Mouse (Mus musculus) heart, postnatal 0 days (tissue): ENCODE results near the gene Bcl3. TPM values are rescaled to one million over a fixed set of nuclear protein-coding genes. Genes with fewer than 3 reads are reported as not detected.

ENCODE experiments used
- ATAC-seq: fragments of 200-750 bp; cut with Nextera tagmentation; 2 replicates; pipeline ENCODE4 v1.8.0; 2017; ENCODE audit warnings: low read depth, moderate number of reproducible peaks, moderate library complexity; ENCODE audit not compliant: insufficient read depth
- DNase-seq: peaks from one replicate; pipeline ENCODE4 v3.0.0-alpha.2; 2016; ENCODE audit warnings: low spot score
- H3K27ac ChIP-seq: fragments of 300-500 bp; sonication (generic); 2 replicates; pipeline ENCODE4 v1.5.1; 2014; ENCODE audit warnings: low read depth, mild to moderate bottlenecking
- H3K27me3 ChIP-seq: fragments of 300-500 bp; sonication (generic); 2 replicates; pipeline ENCODE4 v1.6.1; 2014; ENCODE audit warnings: low read length, mixed read lengths; ENCODE audit not compliant: control insufficient read depth, insufficient read depth
- H3K36me3 ChIP-seq: fragments of 300-500 bp; sonication (generic); replicated peaks from 2 replicates; pipeline ENCODE4 v1.6.1; 2014; ENCODE audit warnings: low read length, mixed read lengths; ENCODE audit not compliant: control insufficient read depth, insufficient read depth
- H3K4me1 ChIP-seq: fragments of 300-500 bp; sonication (generic); 2 replicates; pipeline ENCODE4 v1.6.1; 2014; ENCODE audit warnings: antibody characterized with exemption; ENCODE audit not compliant: control insufficient read depth, insufficient read depth
- H3K4me2 ChIP-seq: fragments of 300-500 bp; sonication (generic); 2 replicates; pipeline ENCODE4 v1.6.1; 2014; ENCODE audit warnings: low read depth, mild to moderate bottlenecking, low read length, moderate library complexity
- H3K4me3 ChIP-seq: fragments of 300-500 bp; sonication (generic); 2 replicates; pipeline ENCODE4 v1.5.1; 2014; ENCODE audit warnings: low read depth, low read length
- H3K9ac ChIP-seq: fragments of 300-500 bp; sonication (generic); replicated peaks from 2 replicates; pipeline ENCODE4 v1.6.1; 2014; ENCODE audit warnings: low read depth, low read length, mixed read lengths
- H3K9me3 ChIP-seq: fragments of 300-500 bp; sonication (generic); replicated peaks from 2 replicates; pipeline ENCODE4 v1.6.1; 2016; ENCODE audit warnings: low read length; ENCODE audit not compliant: control insufficient read depth
- CTCF ChIP-seq: IDR thresholded peaks from 2 replicates; pipeline ENCODE4 v1.5.1; 2016; ENCODE audit warnings: antibody characterized with exemption, control low read depth, low read depth
- EP300 ChIP-seq: IDR thresholded peaks from 2 replicates; pipeline ENCODE4 v1.6.1; 2016; ENCODE audit warnings: antibody characterized with exemption, low read depth
- WGBS: fragments of 180-500 bp; shearing (Covaris S2); extraction: QIAGEN DNeasy Blood & Tissue Kit; methylation state at CpG from one replicate; pipeline ENCODE4 v1.1.7; 2014; 5-methylcytosine and 5-hydroxymethylcytosine counted together
- polyA plus RNA-seq: library from polyadenylated mRNA; unstranded; fragments of >200 nt; fragmentation: Nextera tagmentation; extraction: Ambion mirVana; gene quantifications from 2 replicates; pipeline ENCODE4 v1.2.1, GENCODE M21; 2015
- total RNA-seq: library from RNA; depleted of rRNA; stranded (reverse); fragments of >200 nt; gene quantifications from 2 replicates; pipeline ENCODE4 v1.2.3, GENCODE M21; 2014; ENCODE audit warnings: low replicate concordance; rRNA removed

Bcl3 gene
- total and polyA plus RNA-seq, 2 experiments from 2014 or later: 1.6 to 6.7 TPM

- Histone ChIP-seq H3K27me3 (no peaks in the 10 kb centered on the region), H3K9ac (no peak overlapping the region), H3K4me1 (peaks cover 37% of the 10 kb centered on the region), H3K4me2 (no peak overlapping the region), H3K4me3 (no peak overlapping the region), H3K9me3 (no peaks in the 10 kb centered on the region), H3K27ac (no peak overlapping the region), H3K36me3 (peaks cover 63% of the 10 kb centered on the region)
- no peak for ATAC-seq
- TF ChIP-seq EP300 (no peak), CTCF (no peak)
- WGBS: 64% methylated on average over 13 of the region's 13 CpGs
- DNase-seq: no peak
Measured at GRCm38 (mm10) chr7:19763829-19764477, 58.6 kb downstream of the Bcl3 start.

GRCm38 (mm10) chr7:19762283-19762682 is 60.3 kb downstream of the Bcl3 start:
- TF ChIP-seq EP300 (no peak), CTCF (no peak)
- WGBS: 38% methylated on average over 11 of the region's 11 CpGs
- H3K4me1 ChIP-seq: peaks cover 23% of the 10 kb centered on the region
- H3K4me3 ChIP-seq: no peak overlapping the region
- H3K9ac ChIP-seq: no peak overlapping the region
- H3K27me3 ChIP-seq: no peaks in the 10 kb centered on the region
- H3K4me2 ChIP-seq: no peak overlapping the region
- H3K9me3 ChIP-seq: no peaks in the 10 kb centered on the region
- H3K36me3 ChIP-seq: peaks cover 73% of the 10 kb centered on the region
- no peak for DNase-seq
- peak overlapping the region; percentile 51 for H3K27ac ChIP-seq
- ATAC-seq: no peak; the same call in 1 of the 2 replicates

- H3K4me2 ChIP-seq: no peak overlapping the region
- no peak overlapping the region for H3K9ac ChIP-seq
- no peak for TF ChIP-seq EP300
- no peak for TF ChIP-seq CTCF
- DNase-seq: no peak
- no peaks in the 10 kb centered on the region for H3K27me3 ChIP-seq
- H3K4me3 ChIP-seq: no peak overlapping the region
- peak overlapping the region; percentile 85 for H3K27ac ChIP-seq
- H3K36me3 ChIP-seq: peaks cover 56% of the 10 kb centered on the region
- peaks cover 45% of the 10 kb centered on the region for H3K4me1 ChIP-seq
- whole genome bisulfite sequencing: 51% methylated on average over 13 of the region's 13 CpGs
- ATAC-seq: peak; percentile 5; the same call in 1 of the 2 replicates
- no peaks in the 10 kb centered on the region for H3K9me3 ChIP-seq
Measured at GRCm38 (mm10) chr7:19760021-19760420, 62.5 kb downstream of the Bcl3 start.

- Histone ChIP-seq H3K9ac (no peak overlapping the region), H3K4me1 (peaks cover 56% of the 10 kb centered on the region), H3K27ac (peak overlapping the region; percentile 85), H3K27me3 (no peaks in the 10 kb centered on the region), H3K4me3 (no peak overlapping the region), H3K9me3 (no peaks in the 10 kb centered on the region), H3K36me3 (peaks cover 43% of the 10 kb centered on the region), H3K4me2 (no peak overlapping the region)
- ATAC-seq (no peak), DNase-seq (no peak)
- TF ChIP-seq EP300: no peak
- TF ChIP-seq CTCF: no peak
- WGBS: 84% methylated on average over 13 of the region's 13 CpGs
Measured at GRCm38 (mm10) chr7:19758623-19759022, 63.9 kb downstream of the Bcl3 start.

Other genes starting within 250 kb of the Bcl3 start
- gene Zfp296, start 245.5 kb downstream of the Bcl3 start, total RNA-seq: 0.12 and 3.6 TPM in 2 replicates
- 0.12 and 0.15 TPM in 2 replicates for gene Zfp296, start 245.5 kb downstream of the Bcl3 start, polyA plus RNA-seq
- 63.2 and 67.3 TPM in 2 replicates for gene Gemin7, start 245.2 kb downstream of the Bcl3 start, total RNA-seq
- gene Gemin7, start 245.2 kb downstream of the Bcl3 start, polyA plus RNA-seq: 114 and 115 TPM in 2 replicates
- 18.9 and 75.2 TPM in 2 replicates for gene Clasrp, start 218.3 kb downstream of the Bcl3 start, total RNA-seq
- 13.4 and 17.5 TPM in 2 replicates for gene Clasrp, start 218.3 kb downstream of the Bcl3 start, polyA plus RNA-seq
- gene Relb, start 193.3 kb downstream of the Bcl3 start, total RNA-seq: 9.0 and 11.7 TPM in 2 replicates
- gene Relb, start 193.3 kb downstream of the Bcl3 start, polyA plus RNA-seq: 6.5 and 7.2 TPM in 2 replicates
- gene Clptm1, start 157.7 kb downstream of the Bcl3 start, total RNA-seq: 97.9 and 128 TPM in 2 replicates
- 68.5 and 71.5 TPM in 2 replicates for gene Clptm1, start 157.7 kb downstream of the Bcl3 start, polyA plus RNA-seq
- gene Apoc2, start 144.8 kb downstream of the Bcl3 start, total RNA-seq: not detected in 2 replicates
- 0.22 and 0.78 TPM in 2 replicates for gene Apoc2, start 144.8 kb downstream of the Bcl3 start, polyA plus RNA-seq
- 0.31 TPM in 1 of 2 replicates, not detected in the other for gene Gm44805, start 141.3 kb downstream of the Bcl3 start, total RNA-seq
- not detected in 2 replicates for gene Gm44805, start 141.3 kb downstream of the Bcl3 start, polyA plus RNA-seq
- not detected in 2 replicates for gene Apoc4, start 141.3 kb downstream of the Bcl3 start, total RNA-seq
- gene Apoc4, start 141.3 kb downstream of the Bcl3 start, polyA plus RNA-seq: 0.18 TPM in 2 replicates
- not detected in 2 replicates for gene Apoc1, start 130.1 kb downstream of the Bcl3 start, total RNA-seq
- gene Apoc1, start 130.1 kb downstream of the Bcl3 start, polyA plus RNA-seq: 8.2 and 10.8 TPM in 2 replicates
- 369 and 373 TPM in 2 replicates for gene Apoe, start 123.6 kb downstream of the Bcl3 start, total RNA-seq
- gene Apoe, start 123.6 kb downstream of the Bcl3 start, polyA plus RNA-seq: 471 and 552 TPM in 2 replicates
- gene Tomm40, start 107.3 kb downstream of the Bcl3 start, total RNA-seq: 170 and 172 TPM in 2 replicates
- gene Tomm40, start 107.3 kb downstream of the Bcl3 start, polyA plus RNA-seq: 164 and 166 TPM in 2 replicates
- 76.5 and 81.3 TPM in 2 replicates for gene Nectin2, start 72.3 kb downstream of the Bcl3 start, total RNA-seq
- 43.6 and 44.8 TPM in 2 replicates for gene Nectin2, start 72.3 kb downstream of the Bcl3 start, polyA plus RNA-seq
- gene Bcam, start 51.8 kb downstream of the Bcl3 start, total RNA-seq: 697 and 786 TPM in 2 replicates
- 293 and 303 TPM in 2 replicates for gene Bcam, start 51.8 kb downstream of the Bcl3 start, polyA plus RNA-seq
- 0.35 TPM in 1 of 2 replicates, not detected in the other for gene Cblc, start 26.0 kb downstream of the Bcl3 start, total RNA-seq
- 0.36 and 0.37 TPM in 2 replicates for gene Cblc, start 26.0 kb downstream of the Bcl3 start, polyA plus RNA-seq
- gene Gm19345, start 29.2 kb upstream of the Bcl3 start, total RNA-seq: not detected in 2 replicates
- gene Gm19345, start 29.2 kb upstream of the Bcl3 start, polyA plus RNA-seq: not detected in 2 replicates
- gene Ceacam16, start 38.5 kb upstream of the Bcl3 start, total RNA-seq: not detected in 2 replicates
- not detected in 2 replicates for gene Ceacam16, start 38.5 kb upstream of the Bcl3 start, polyA plus RNA-seq
- gene Ceacam19, start 65.2 kb upstream of the Bcl3 start, total RNA-seq: not detected in 2 replicates
- gene Ceacam19, start 65.2 kb upstream of the Bcl3 start, polyA plus RNA-seq: not detected in 2 replicates
- 25.8 and 26.1 TPM in 2 replicates for gene Pvr, start 98.4 kb upstream of the Bcl3 start, total RNA-seq
- 11.3 and 11.6 TPM in 2 replicates for gene Pvr, start 98.4 kb upstream of the Bcl3 start, polyA plus RNA-seq
- 3.9 and 12.4 TPM in 2 replicates for gene Igsf23, start 128.0 kb upstream of the Bcl3 start, total RNA-seq
- gene Igsf23, start 128.0 kb upstream of the Bcl3 start, polyA plus RNA-seq: 3.6 and 4.1 TPM in 2 replicates
- not detected in 2 replicates for gene Ceacam20, start 142.6 kb upstream of the Bcl3 start, total RNA-seq
- not detected in 2 replicates for gene Ceacam20, start 142.6 kb upstream of the Bcl3 start, polyA plus RNA-seq
- not detected in 2 replicates for gene Nlrp9b, start 168.7 kb upstream of the Bcl3 start, total RNA-seq
- gene Nlrp9b, start 168.7 kb upstream of the Bcl3 start, polyA plus RNA-seq: not detected in 2 replicates